In genomic region chr14:32152243-32152965, GRCm38 (mm10) we compare ENCODE assay signal across 33 mouse cellular contexts. TPM values are rescaled to one million over a fixed set of nuclear protein-coding genes. Genes with fewer than 3 reads are reported as not detected.
DNase-seq lines count a peak whose midpoint lies in the region; ATAC-seq and TF ChIP-seq lines count a peak whose summit lies in the region.
"Had no signal": no experiment of that assay in that cellular context is flagged by ENCODE, and none has a peak within 500 bp of the region (broad histone marks: within the 10 kb centered on the region; RNA-seq: fewer than 3 reads in every experiment).

No protein-coding gene starts in this region.

- TF ChIP-seq CTCF in hindbrain, postnatal 0 days (IDR thresholded peaks at IDR 0.05; ENCODE audit: low read depth): no peak
- no peak for TF ChIP-seq CTCF in liver, postnatal 0 days (IDR thresholded peaks at IDR 0.05; ENCODE audit: low read depth)

- no peak for ATAC-seq in hindbrain, postnatal 0 days
- peak; percentile 81 for ATAC-seq in liver, postnatal 0 days
- no peak for ATAC-seq in liver, embryonic 11.5 days (replicated peaks; ENCODE audit: low FRiP score)
- no peak for ATAC-seq in forebrain, embryonic 12.5 days (ENCODE audit: low FRiP score)
- ATAC-seq: forebrain, embryonic 15.5 days; Patski had no signal

- no peak overlapping the region for H3K4me3 ChIP-seq in hindbrain, postnatal 0 days (ENCODE audit: low read length)
- H3K4me3 ChIP-seq in hindbrain, embryonic 10.5 days: no peak overlapping the region
- H3K4me3 ChIP-seq in liver, postnatal 0 days (ENCODE audit: low read depth, low read length): no peak overlapping the region
- H3K4me3 ChIP-seq in liver, embryonic 11.5 days (ENCODE audit: low read depth, low read length): no peak overlapping the region
- H3K4me3 ChIP-seq in forebrain, embryonic 12.5 days (replicated peaks): no peak overlapping the region
- H3K4me3 ChIP-seq: embryonic facial prominence, embryonic 15.5 days; forebrain, embryonic 15.5 days; heart, embryonic 12.5 days; heart, embryonic 15.5 days had no signal

- no peak overlapping the region for H3K4me2 ChIP-seq in hindbrain, postnatal 0 days (ENCODE audit: low read depth, low read length)
- H3K4me2 ChIP-seq in liver, postnatal 0 days (ENCODE audit: low read depth, low read length): no peak overlapping the region
- no peak overlapping the region for H3K4me2 ChIP-seq in liver, embryonic 11.5 days
- no peak overlapping the region for H3K4me2 ChIP-seq in forebrain, embryonic 12.5 days
- H3K4me2 ChIP-seq: embryonic facial prominence, embryonic 15.5 days; forebrain, embryonic 15.5 days; heart, embryonic 12.5 days; heart, embryonic 15.5 days; hindbrain, embryonic 14.5 days had no signal

- no peaks in the 10 kb centered on the region for H3K4me1 ChIP-seq in hindbrain, postnatal 0 days (ENCODE audit: insufficient read depth, low read length)
- no peaks in the 10 kb centered on the region for H3K4me1 ChIP-seq in hindbrain, embryonic 10.5 days (replicated peaks)
- H3K4me1 ChIP-seq in liver, postnatal 0 days (ENCODE audit: insufficient read depth): peaks cover 10% of the 10 kb centered on the region
- no peaks in the 10 kb centered on the region for H3K4me1 ChIP-seq in liver, embryonic 11.5 days (replicated peaks; ENCODE audit: control insufficient read depth, insufficient read depth, low read length)
- H3K4me1 ChIP-seq in forebrain, embryonic 12.5 days: no peaks in the 10 kb centered on the region
- H3K4me1 ChIP-seq: embryonic facial prominence, embryonic 15.5 days; forebrain, embryonic 15.5 days; heart, embryonic 12.5 days; heart, embryonic 15.5 days had no signal

- H3K27me3 ChIP-seq in hindbrain, postnatal 0 days (ENCODE audit: insufficient read depth, low read length): no peaks in the 10 kb centered on the region
- H3K27me3 ChIP-seq in hindbrain, embryonic 10.5 days (ENCODE audit: insufficient read depth, poor library complexity, severe bottlenecking): no peaks in the 10 kb centered on the region
- no peaks in the 10 kb centered on the region for H3K27me3 ChIP-seq in liver, postnatal 0 days (ENCODE audit: insufficient read depth, low read length)
- no peaks in the 10 kb centered on the region for H3K27me3 ChIP-seq in liver, embryonic 11.5 days (replicated peaks; ENCODE audit: control insufficient read depth, insufficient read depth, low read length)
- no peaks in the 10 kb centered on the region for H3K27me3 ChIP-seq in forebrain, embryonic 12.5 days
- H3K27me3 ChIP-seq: embryonic facial prominence, embryonic 15.5 days; forebrain, embryonic 15.5 days; heart, embryonic 12.5 days; heart, embryonic 15.5 days; Patski had no signal

- H3K36me3 ChIP-seq in hindbrain, postnatal 0 days (ENCODE audit: insufficient read depth, low read length): no peaks in the 10 kb centered on the region
- no peaks in the 10 kb centered on the region for H3K36me3 ChIP-seq in hindbrain, embryonic 10.5 days
- H3K36me3 ChIP-seq in liver, postnatal 0 days (replicated peaks; ENCODE audit: insufficient read depth, low read length): no peaks in the 10 kb centered on the region
- H3K36me3 ChIP-seq in liver, embryonic 11.5 days (ENCODE audit: control insufficient read depth, insufficient read depth, low read length): no peaks in the 10 kb centered on the region
- H3K36me3 ChIP-seq in forebrain, embryonic 12.5 days (replicated peaks): no peaks in the 10 kb centered on the region
- H3K36me3 ChIP-seq: embryonic facial prominence, embryonic 15.5 days; forebrain, embryonic 15.5 days; heart, embryonic 12.5 days; heart, embryonic 15.5 days had no signal

- 0 out of 2 replicates have a peak, but pooled peaks cover 4% of the 10 kb centered on the region for H3K9me3 ChIP-seq in hindbrain, postnatal 0 days (ENCODE audit: low read length)
- peaks cover 9% of the 10 kb centered on the region; the same call in 1 of the 2 replicates for H3K9me3 ChIP-seq in hindbrain, embryonic 10.5 days
- H3K9me3 ChIP-seq in liver, postnatal 0 days (ENCODE audit: low read length): peaks cover 6% of the 10 kb centered on the region
- peaks cover 6% of the 10 kb centered on the region; the same call in 1 of the 2 replicates for H3K9me3 ChIP-seq in liver, embryonic 11.5 days (ENCODE audit: control insufficient read depth, low read length)
- peaks cover 8% of the 10 kb centered on the region for H3K9me3 ChIP-seq in forebrain, embryonic 12.5 days
- H3K9me3 ChIP-seq: embryonic facial prominence, embryonic 15.5 days; forebrain, embryonic 15.5 days; heart, embryonic 15.5 days had no signal

- no peak overlapping the region for H3K9ac ChIP-seq in hindbrain, postnatal 0 days (replicated peaks; ENCODE audit: low read length)
- H3K9ac ChIP-seq in liver, postnatal 0 days (replicated peaks): no peak overlapping the region
- H3K9ac ChIP-seq in liver, embryonic 11.5 days (ENCODE audit: low read depth, low read length): no peak overlapping the region
- no peak overlapping the region for H3K9ac ChIP-seq in forebrain, embryonic 12.5 days
- H3K9ac ChIP-seq: embryonic facial prominence, embryonic 15.5 days; forebrain, embryonic 15.5 days; heart, embryonic 12.5 days; heart, embryonic 15.5 days; hindbrain, embryonic 14.5 days had no signal

- no peak overlapping the region for H3K27ac ChIP-seq in hindbrain, postnatal 0 days
- H3K27ac ChIP-seq in hindbrain, embryonic 10.5 days: no peak overlapping the region
- H3K27ac ChIP-seq in liver, postnatal 0 days (ENCODE audit: low read depth): no peak overlapping the region
- H3K27ac ChIP-seq in liver, embryonic 11.5 days (ENCODE audit: low read depth, low read length): no peak overlapping the region
- H3K27ac ChIP-seq in forebrain, embryonic 12.5 days: no peak overlapping the region
- H3K27ac ChIP-seq: embryonic facial prominence, embryonic 15.5 days; forebrain, embryonic 15.5 days; heart, embryonic 15.5 days; hindbrain, embryonic 14.5 days had no signal

- WGBS in hindbrain, postnatal 0 days: 91% methylated on average over 18 of the region's 18 CpGs
- WGBS in hindbrain, embryonic 10.5 days: 89% methylated on average over 18 of the region's 18 CpGs
- 70% methylated on average over 18 of the region's 18 CpGs for WGBS in liver, postnatal 0 days (ENCODE audit: insufficient replicate concordance)
- 89% methylated on average over 18 of the region's 18 CpGs for WGBS in liver, embryonic 11.5 days
- WGBS in forebrain, embryonic 12.5 days: 93% methylated on average over 18 of the region's 18 CpGs

- DNase-seq in cerebellum, postnatal 10 days: peak; percentile 27 to 33
- no peak for DNase-seq in cerebellum, adult 11-12 months
- DNase-seq in hindbrain, postnatal 0 days (ENCODE audit: low spot score): peak; percentile 5
- DNase-seq in hindbrain, embryonic 10.5 days (ENCODE audit: low spot score): no peak
- peak; percentile 78 for DNase-seq in liver, postnatal 0 days
- DNase-seq in liver, embryonic 11.5 days (ENCODE audit: low spot score): no peak
- no peak for DNase-seq in ovary, adult 18-20 months (ENCODE audit: low spot score)
- DNase-seq: cerebellum, adult 2 months; cerebellum, adult 9-11 months; cerebellum, postnatal 36 days; embryo, embryonic 11 days; gastrocnemius, postnatal 25 days; heart, postnatal 10 days; heart, postnatal 36 days had no signal

- TF ChIP-seq EP300 in liver, postnatal 0 days (IDR thresholded peaks at IDR 0.05; ENCODE audit: low read depth): no peak

RNA-seq across cellular contexts. Expression of gene Ncoa4, which starts 7.3 kb away (rescaled TPM):
- total RNA-seq in hindbrain, postnatal 0 days (2014; rRNA removed): 171 TPM in 2 replicates
- polyA plus RNA-seq in hindbrain, postnatal 0 days (2015; fragmentation: Nextera tagmentation; extraction: Ambion mirVana): 82.3 and 85.8 TPM in 2 replicates
- 66.0 and 71.9 TPM in 2 replicates for polyA plus RNA-seq in hindbrain, embryonic 10.5 days (2016; fragmentation: Nextera tagmentation; extraction: Ambion mirVana)
- polyA plus RNA-seq in liver, postnatal 0 days (2015; fragmentation: Nextera tagmentation; extraction: Ambion mirVana): 126 and 141 TPM in 2 replicates
- 172 and 197 TPM in 2 replicates for polyA plus RNA-seq in liver, embryonic 11.5 days (2014; fragmentation: Nextera tagmentation; extraction: Ambion mirVana)
- 91.9 and 94.8 TPM in 2 replicates for polyA plus RNA-seq in forebrain, embryonic 12.5 days (2016; fragmentation: Nextera tagmentation; extraction: Ambion mirVana)

RNA-seq across cellular contexts. Expression of gene Msmb, which starts 10.6 kb away (rescaled TPM):
- not detected in 2 replicates for total RNA-seq in hindbrain, postnatal 0 days (2014; rRNA removed)
- polyA plus RNA-seq in hindbrain, postnatal 0 days (2015; fragmentation: Nextera tagmentation; extraction: Ambion mirVana): not detected in 2 replicates
- polyA plus RNA-seq in hindbrain, embryonic 10.5 days (2016; fragmentation: Nextera tagmentation; extraction: Ambion mirVana): not detected in 2 replicates
- 0.22 and 0.44 TPM in 2 replicates for polyA plus RNA-seq in liver, postnatal 0 days (2015; fragmentation: Nextera tagmentation; extraction: Ambion mirVana)
- 0.38 TPM in 1 of 2 replicates, not detected in the other for polyA plus RNA-seq in liver, embryonic 11.5 days (2014; fragmentation: Nextera tagmentation; extraction: Ambion mirVana)
- polyA plus RNA-seq in forebrain, embryonic 12.5 days (2016; fragmentation: Nextera tagmentation; extraction: Ambion mirVana): not detected in 2 replicates
- total RNA-seq: adrenal gland, adult 18-20 months; adrenal gland, postnatal 10 days; adrenal gland, postnatal 36 days; ES-E14; gastrocnemius, adult 8-10 months; gastrocnemius, postnatal 25 days; heart, adult 8-10 months; heart, postnatal 10 days; heart, postnatal 36 days had no signal
- polyA plus RNA-seq: cerebellum, adult 2 months; cortical plate, adult 2 months; embryonic facial prominence, embryonic 11.5 days; embryonic facial prominence, embryonic 15.5 days; forebrain, embryonic 11.5 days; forebrain, embryonic 15.5 days; gonadal fat pad, adult 2 months; heart, embryonic 12.5 days; heart, embryonic 15.5 days; hindbrain, embryonic 11.5 days; hindbrain, embryonic 14.5 days; intestine, embryonic 14.5 days; Patski had no signal

RNA-seq across cellular contexts. Expression of gene Timm23, which starts 49.3 kb away (rescaled TPM):
- total RNA-seq in hindbrain, postnatal 0 days (2014; rRNA removed): 115 and 138 TPM in 2 replicates
- 258 and 262 TPM in 2 replicates for polyA plus RNA-seq in hindbrain, postnatal 0 days (2015; fragmentation: Nextera tagmentation; extraction: Ambion mirVana)
- 302 and 327 TPM in 2 replicates for polyA plus RNA-seq in hindbrain, embryonic 10.5 days (2016; fragmentation: Nextera tagmentation; extraction: Ambion mirVana)
- polyA plus RNA-seq in liver, postnatal 0 days (2015; fragmentation: Nextera tagmentation; extraction: Ambion mirVana): 211 and 219 TPM in 2 replicates
- 425 and 431 TPM in 2 replicates for polyA plus RNA-seq in liver, embryonic 11.5 days (2014; fragmentation: Nextera tagmentation; extraction: Ambion mirVana)
- polyA plus RNA-seq in forebrain, embryonic 12.5 days (2016; fragmentation: Nextera tagmentation; extraction: Ambion mirVana): 227 and 231 TPM in 2 replicates

RNA-seq across cellular contexts. Expression of gene Parg, which starts 49.3 kb away (rescaled TPM):
- 33.6 and 35.0 TPM in 2 replicates for total RNA-seq in hindbrain, postnatal 0 days (2014; rRNA removed)
- polyA plus RNA-seq in hindbrain, postnatal 0 days (2015; fragmentation: Nextera tagmentation; extraction: Ambion mirVana): 26.4 and 26.5 TPM in 2 replicates
- 40.6 and 50.0 TPM in 2 replicates for polyA plus RNA-seq in hindbrain, embryonic 10.5 days (2016; fragmentation: Nextera tagmentation; extraction: Ambion mirVana)
- polyA plus RNA-seq in liver, postnatal 0 days (2015; fragmentation: Nextera tagmentation; extraction: Ambion mirVana): 7.0 and 7.4 TPM in 2 replicates
- 37.2 and 41.3 TPM in 2 replicates for polyA plus RNA-seq in liver, embryonic 11.5 days (2014; fragmentation: Nextera tagmentation; extraction: Ambion mirVana)
- polyA plus RNA-seq in forebrain, embryonic 12.5 days (2016; fragmentation: Nextera tagmentation; extraction: Ambion mirVana): 55.3 and 60.3 TPM in 2 replicates

Comparison
In these comparisons a context has a peak if more than half of its experiments do, and no peak if none do; other contexts are left out.
1. DNase-seq: peak in cerebellum, postnatal 10 days (2 of 2), hindbrain, postnatal 0 days (single experiment) and liver, postnatal 0 days (single experiment); none in cerebellum, adult 11-12 months (single experiment), hindbrain, embryonic 10.5 days (single experiment), liver, embryonic 11.5 days (single experiment) and ovary, adult 18-20 months (single experiment).